Mouse (Mus musculus) layer of hippocampus, postnatal 36 days (tissue): Measurements from ENCODE around the gene Adipor1. TPM values are rescaled to one million over a fixed set of nuclear protein-coding genes. Genes with fewer than 3 reads are reported as not detected.

Experiments used
- total RNA-seq, 2 experiments: library from RNA; stranded (reverse); gene quantifications; 2 replicates each; pipeline ENCODE4 v1.2.3; 2021

Gene Adipor1
- total RNA-seq, 2 experiments from 2014 or later: 57.5 to 57.7 TPM

Other genes starting within 250 kb of the Adipor1 start
- 10 to 100 TPM; 11.3 to 13.8 TPM for gene Chil1, start 233.2 kb upstream of the Adipor1 start, total RNA-seq
- gene Mybph, start 221.9 kb upstream of the Adipor1 start, total RNA-seq: under 1 TPM; 0.28 to 0.30 TPM
- 100 to 1,000 TPM; 216 to 224 TPM for gene Adora1, start 179.9 kb upstream of the Adipor1 start, total RNA-seq
- not detected for gene Myog, start 125.4 kb upstream of the Adipor1 start, total RNA-seq
- 10 to 100 TPM; 68.8 to 70.0 TPM for gene Ppfia4, start 82.5 kb upstream of the Adipor1 start, total RNA-seq
- 10 to 100 TPM; 70.5 to 75.0 TPM for gene Tmem183a, start 53.4 kb upstream of the Adipor1 start, total RNA-seq
- not detected for gene 4933406M09Rik, start 29.4 kb upstream of the Adipor1 start, total RNA-seq
- 10 to 100 TPM; 27.2 to 29.4 TPM for gene Cyb5r1, start 9.8 kb upstream of the Adipor1 start, total RNA-seq
- gene Klhl12, start 40.2 kb downstream of the Adipor1 start, total RNA-seq: 10 to 100 TPM; 43.8 to 44.9 TPM
- 10 to 100 TPM; 25.2 to 26.1 TPM for gene Rabif, start 79.3 kb downstream of the Adipor1 start, total RNA-seq
- not detected for gene Mgat4e, start 134.3 kb downstream of the Adipor1 start, total RNA-seq
- 10 to 100 TPM; 72.0 to 73.4 TPM for gene Kdm5b, start 144.8 kb downstream of the Adipor1 start, total RNA-seq
- gene Syt2, start 231.3 kb downstream of the Adipor1 start, total RNA-seq: 10 to 100 TPM; 21.4 to 23.5 TPM